Mouse (Mus musculus): ENCODE data around the gene Btn2a2.

The Btn2a2 gene

DNA sequence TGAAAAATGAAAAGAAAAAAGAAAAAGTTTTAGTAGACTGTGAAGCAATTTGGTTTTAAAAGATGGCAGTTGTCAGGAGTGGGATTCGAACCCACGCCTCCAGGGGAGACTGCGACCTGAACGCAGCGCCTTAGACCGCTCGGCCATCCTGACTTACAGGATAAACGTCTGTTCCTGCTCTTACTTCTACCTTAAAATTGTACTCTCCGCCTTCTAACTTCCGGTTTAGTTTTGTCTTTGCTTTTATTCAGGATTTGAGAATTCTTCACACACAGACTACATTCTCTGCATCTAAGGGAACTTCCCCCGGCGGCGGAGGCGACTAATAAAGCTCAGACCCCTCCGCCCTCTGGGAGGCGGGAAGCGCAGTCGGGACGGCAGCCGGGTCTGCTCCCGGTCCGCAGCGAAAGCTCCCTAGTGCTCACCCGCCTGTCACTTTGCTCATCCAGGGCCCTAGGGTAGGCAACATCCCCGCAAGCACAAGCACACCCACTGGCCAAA lies 35.2 kb downstream of the Btn2a2 start:
- Histone ChIP-seq H3K27me3 (ENCODE audit: control insufficient read depth, insufficient read depth, low read length, poor library complexity, severe bottlenecking) (no peaks in the 10 kb centered on the region), H3K36me3 (ENCODE audit: control insufficient read depth, insufficient read depth, low read length, poor library complexity, severe bottlenecking) (no peaks in the 10 kb centered on the region)
- peak; percentile 90 for DNase-seq (ENCODE audit: low read depth, low spot score)

DNA sequence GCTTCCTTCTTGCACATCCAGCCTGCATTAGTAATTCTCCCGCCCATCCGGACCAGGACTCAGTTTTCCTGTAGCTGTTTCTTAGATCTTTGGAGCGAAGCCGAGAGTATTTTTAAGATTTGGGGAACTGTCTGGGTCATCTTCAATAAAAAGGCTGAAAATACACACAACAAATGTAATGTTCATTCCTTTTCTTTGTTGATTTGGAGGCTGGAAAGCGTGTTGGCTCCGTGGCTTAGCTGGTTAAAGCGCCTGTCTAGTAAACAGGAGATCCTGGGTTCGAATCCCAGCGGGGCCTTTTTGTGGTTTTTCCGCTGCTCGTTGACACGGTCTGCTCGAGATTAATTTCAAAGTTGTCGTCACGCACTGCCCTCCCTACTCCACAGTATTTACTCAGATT lies 38.3 kb downstream of the Btn2a2 start:
- Histone ChIP-seq H3K27me3 (ENCODE audit: control insufficient read depth, insufficient read depth, low read length, poor library complexity, severe bottlenecking) (no peaks in the 10 kb centered on the region), H3K36me3 (ENCODE audit: control insufficient read depth, insufficient read depth, low read length, poor library complexity, severe bottlenecking) (no peaks in the 10 kb centered on the region)
- DNase-seq (ENCODE audit: low read depth, low spot score), result peak; percentile 82

DNA sequence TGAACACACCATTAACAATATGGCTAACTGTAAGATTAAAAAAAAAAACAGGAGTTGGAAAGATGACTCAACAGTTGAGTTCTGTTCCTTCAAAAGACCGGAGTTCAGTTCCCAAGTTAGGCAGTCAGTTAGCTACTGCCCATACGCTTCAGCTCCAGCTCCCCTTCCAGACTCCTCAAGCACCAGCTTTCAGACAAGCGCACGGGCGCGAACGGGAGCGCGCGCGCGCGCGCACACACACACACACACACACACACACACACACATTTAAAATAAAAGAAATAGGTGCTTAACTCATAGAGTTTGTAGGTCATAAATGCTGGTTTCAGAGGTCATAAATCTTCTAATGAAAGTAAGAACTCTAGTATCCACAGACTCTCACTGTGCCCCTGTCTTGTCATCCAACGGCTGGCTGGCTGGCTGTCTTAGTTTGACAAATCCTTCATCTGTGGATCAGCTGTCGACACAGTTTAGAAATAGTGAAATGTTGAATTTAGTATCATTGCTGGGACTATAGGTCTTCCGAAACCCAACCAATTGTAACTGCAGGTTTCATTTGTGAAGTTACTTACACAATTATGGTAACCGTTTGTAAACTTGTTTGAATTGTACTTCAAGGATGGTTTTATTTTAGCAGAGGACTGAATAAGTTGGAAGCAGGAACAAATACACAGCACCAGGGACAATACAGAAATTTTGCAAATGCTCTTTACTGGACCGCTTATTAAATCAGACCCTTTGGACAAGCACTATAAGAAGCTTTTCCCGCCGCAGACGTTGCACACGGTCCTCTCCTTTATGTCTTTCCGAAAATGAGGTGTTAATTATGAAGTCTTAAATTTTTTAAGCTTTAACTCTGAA lies 39.2 kb downstream of the Btn2a2 start:
- Histone ChIP-seq H3K27me3 (ENCODE audit: control insufficient read depth, insufficient read depth, low read length, poor library complexity, severe bottlenecking) (no peaks in the 10 kb centered on the region), H3K36me3 (ENCODE audit: control insufficient read depth, insufficient read depth, low read length, poor library complexity, severe bottlenecking) (no peaks in the 10 kb centered on the region)
- peak; percentile 55 for DNase-seq (ENCODE audit: low read depth, low spot score)

DNA sequence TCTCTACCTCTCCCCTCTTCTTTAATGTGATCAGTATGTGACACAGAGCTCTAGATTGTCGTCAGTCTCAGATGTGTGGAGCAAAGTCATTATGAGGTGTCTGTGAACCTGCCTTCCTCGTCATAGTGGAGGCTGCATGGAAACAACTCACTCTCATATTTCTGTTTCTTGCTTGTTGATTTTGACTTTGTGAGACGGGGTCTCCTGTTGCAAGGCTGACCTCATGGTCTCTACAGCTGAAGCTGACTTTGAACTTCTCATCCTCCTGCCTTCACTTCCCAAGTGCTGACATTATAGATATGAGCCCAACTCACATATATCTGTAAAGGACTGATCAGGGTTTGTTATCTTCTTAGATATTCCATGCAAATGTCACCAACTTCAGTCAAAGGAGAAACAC lies 39.9 kb downstream of the Btn2a2 start:
- no peaks in the 10 kb centered on the region for H3K36me3 ChIP-seq (ENCODE audit: control insufficient read depth, insufficient read depth, low read length, poor library complexity, severe bottlenecking)
- no peaks in the 10 kb centered on the region for H3K27me3 ChIP-seq (ENCODE audit: control insufficient read depth, insufficient read depth, low read length, poor library complexity, severe bottlenecking)
- no peak for DNase-seq (ENCODE audit: low read depth, low spot score)

DNA sequence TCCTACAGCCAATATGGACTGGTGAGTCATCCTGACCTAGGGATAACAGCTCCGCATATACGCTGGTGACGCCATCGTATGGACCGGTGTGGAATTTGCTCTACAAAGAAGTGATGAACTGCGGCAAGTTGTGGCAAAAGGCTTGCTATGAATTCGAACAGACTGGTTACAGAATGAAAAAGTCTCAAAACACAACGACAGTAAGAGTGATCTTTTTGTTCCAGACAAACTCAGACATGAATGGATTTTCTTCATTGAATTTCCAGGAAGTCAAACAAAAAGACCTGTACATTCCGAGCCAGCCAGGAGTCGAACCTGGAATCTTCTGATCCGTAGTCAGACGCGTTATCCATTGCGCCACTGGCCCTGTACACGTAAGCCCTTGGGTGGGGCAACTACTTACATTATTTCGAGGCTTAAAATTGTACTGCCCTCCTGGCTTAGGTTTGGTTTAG lies 42.1 kb downstream of the Btn2a2 start:
- DNase-seq (ENCODE audit: low read depth, low spot score), result peak; percentile 90
- H3K36me3 ChIP-seq (ENCODE audit: control insufficient read depth, insufficient read depth, low read length, poor library complexity, severe bottlenecking), result no peaks in the 10 kb centered on the region
- H3K27me3 ChIP-seq (ENCODE audit: control insufficient read depth, insufficient read depth, low read length, poor library complexity, severe bottlenecking), result no peaks in the 10 kb centered on the region; the same call in 1 of the 2 replicates

DNA sequence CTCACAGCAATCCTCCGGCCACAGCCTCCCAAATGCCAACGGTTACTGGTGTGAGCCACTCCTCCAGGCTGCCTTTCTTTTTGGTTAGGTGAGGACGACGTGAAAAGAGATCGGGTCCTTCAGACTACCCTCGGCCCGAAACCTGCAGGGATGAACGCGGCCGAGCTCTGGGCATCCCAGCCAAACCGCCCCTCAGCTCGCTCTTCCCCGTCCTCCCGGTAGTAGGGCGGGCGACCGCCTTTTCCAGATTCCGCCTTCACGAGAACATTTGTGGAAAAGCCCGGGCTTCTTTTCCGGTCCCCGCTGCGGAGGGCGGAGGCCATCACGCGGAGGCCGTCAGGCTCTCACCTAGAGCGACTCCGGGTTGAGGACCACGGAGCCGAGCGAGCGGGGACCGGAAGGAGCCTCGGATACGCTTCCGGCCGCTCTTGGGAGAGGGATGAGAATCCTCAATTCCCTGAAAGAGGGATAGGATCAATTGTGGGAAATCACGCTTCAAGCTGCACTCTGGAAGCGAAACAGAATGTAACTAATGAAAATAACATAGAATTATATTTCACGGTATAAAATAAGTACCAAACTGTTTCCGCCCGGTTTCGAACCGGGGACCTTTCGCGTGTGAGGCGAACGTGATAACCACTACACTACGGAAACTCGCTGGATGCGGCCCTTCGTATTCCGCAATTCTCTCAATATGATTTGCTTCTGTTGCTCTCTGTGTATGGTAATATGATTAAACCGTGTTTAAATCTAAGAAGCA lies 42.9 kb downstream of the Btn2a2 start:
- Histone ChIP-seq H3K36me3 (ENCODE audit: control insufficient read depth, insufficient read depth, low read length, poor library complexity, severe bottlenecking) (no peaks in the 10 kb centered on the region), H3K27me3 (ENCODE audit: control insufficient read depth, insufficient read depth, low read length, poor library complexity, severe bottlenecking) (no peaks in the 10 kb centered on the region; the same call in 1 of the 2 replicates)
- peak; percentile 95 for DNase-seq (ENCODE audit: low read depth, low spot score)

DNA sequence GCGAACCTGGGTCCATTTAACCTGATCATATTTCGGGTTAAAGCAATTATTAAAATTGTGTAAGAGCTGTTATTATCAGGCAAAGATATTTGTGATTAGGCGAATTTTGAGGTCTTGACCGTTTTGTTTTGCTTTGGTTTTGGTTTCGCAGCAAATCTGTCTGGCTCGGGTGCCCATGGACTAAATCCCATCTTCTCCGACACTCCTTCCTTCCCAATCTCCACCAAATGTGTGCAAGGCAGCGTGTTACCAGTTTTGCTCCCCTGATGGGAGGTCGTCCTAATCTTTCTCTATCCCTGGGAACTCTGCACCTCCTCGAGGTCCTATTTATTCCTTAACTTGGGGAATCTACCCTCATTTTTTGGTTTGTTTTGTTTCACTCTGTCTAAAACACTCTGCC lies 43.5 kb downstream of the Btn2a2 start:
- DNase-seq (ENCODE audit: low read depth, low spot score), result no peak
- H3K36me3 ChIP-seq (ENCODE audit: control insufficient read depth, insufficient read depth, low read length, poor library complexity, severe bottlenecking), result no peaks in the 10 kb centered on the region
- H3K27me3 ChIP-seq (ENCODE audit: control insufficient read depth, insufficient read depth, low read length, poor library complexity, severe bottlenecking), result no peaks in the 10 kb centered on the region; the same call in 1 of the 2 replicates

DNA sequence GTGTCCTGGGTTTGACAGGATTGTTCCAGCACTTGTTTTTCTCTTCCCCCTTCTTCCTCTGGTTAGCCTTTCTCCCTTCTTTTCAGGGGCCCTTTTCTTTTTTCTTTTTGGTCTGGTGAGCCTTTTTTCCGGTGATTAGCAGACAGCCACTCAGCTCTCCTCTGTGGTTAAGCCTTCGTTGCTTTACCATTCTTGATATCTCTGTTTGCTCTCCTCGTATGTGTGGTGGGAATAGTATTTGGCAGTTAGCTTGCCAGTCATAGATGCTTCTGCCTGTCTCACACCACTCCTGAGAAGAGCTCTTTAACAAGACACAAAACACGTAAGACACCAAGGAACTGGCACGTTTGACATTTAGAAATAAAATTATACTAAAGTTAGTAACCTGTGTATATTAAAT lies 44.2 kb downstream of the Btn2a2 start:
- no peak for DNase-seq (ENCODE audit: low read depth, low spot score)
- Histone ChIP-seq H3K36me3 (ENCODE audit: control insufficient read depth, insufficient read depth, low read length, poor library complexity, severe bottlenecking) (no peaks in the 10 kb centered on the region), H3K27me3 (ENCODE audit: control insufficient read depth, insufficient read depth, low read length, poor library complexity, severe bottlenecking) (no peaks in the 10 kb centered on the region; the same call in 1 of the 2 replicates)

DNA sequence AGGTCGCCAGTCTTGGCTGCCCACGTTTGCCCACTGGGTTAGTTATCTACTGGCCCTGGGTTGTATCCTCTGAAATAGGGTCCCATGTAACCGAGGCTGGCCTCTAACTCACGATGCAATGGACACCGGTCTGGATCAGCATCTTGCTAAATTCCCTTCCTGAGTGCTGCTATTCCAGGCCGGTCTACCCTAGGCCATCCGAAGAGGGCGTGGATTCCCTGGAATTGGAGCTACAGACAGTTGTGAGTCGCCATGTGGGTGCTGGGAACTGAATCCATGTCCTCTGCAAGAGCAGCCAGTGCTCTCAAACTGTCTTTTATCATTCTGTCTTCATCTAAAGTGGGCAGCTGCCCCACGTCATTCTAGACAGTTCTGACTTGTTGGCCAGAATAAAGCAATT lies 48.8 kb downstream of the Btn2a2 start:
- Histone ChIP-seq H3K36me3 (ENCODE audit: control insufficient read depth, insufficient read depth, low read length, poor library complexity, severe bottlenecking) (no peaks in the 10 kb centered on the region), H3K27me3 (ENCODE audit: control insufficient read depth, insufficient read depth, low read length, poor library complexity, severe bottlenecking) (no peaks in the 10 kb centered on the region; the same call in 1 of the 2 replicates)
- DNase-seq (ENCODE audit: low read depth, low spot score), result no peak

DNA sequence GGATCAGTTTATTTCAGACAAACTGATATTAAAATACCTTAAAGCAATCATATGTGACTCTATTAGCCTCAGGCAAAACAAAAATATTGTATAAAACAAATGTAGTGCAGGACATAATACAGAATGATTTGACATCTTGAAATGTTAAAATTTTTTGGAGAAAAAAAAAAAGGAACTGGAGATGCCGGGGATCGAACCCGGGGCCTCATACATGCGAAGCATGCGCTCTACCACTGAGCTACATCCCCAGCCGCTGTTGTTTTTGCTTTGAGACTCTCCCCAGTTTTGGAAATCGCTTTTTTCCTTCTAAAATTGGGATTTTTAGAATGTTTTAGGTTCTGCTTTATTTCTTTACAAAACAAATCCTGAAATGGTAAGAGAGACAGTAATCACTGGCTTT lies 50.1 kb downstream of the Btn2a2 start:
- H3K36me3 ChIP-seq (ENCODE audit: control insufficient read depth, insufficient read depth, low read length, poor library complexity, severe bottlenecking), result no peaks in the 10 kb centered on the region
- peak; percentile 65 for DNase-seq (ENCODE audit: low read depth, low spot score)

DNA sequence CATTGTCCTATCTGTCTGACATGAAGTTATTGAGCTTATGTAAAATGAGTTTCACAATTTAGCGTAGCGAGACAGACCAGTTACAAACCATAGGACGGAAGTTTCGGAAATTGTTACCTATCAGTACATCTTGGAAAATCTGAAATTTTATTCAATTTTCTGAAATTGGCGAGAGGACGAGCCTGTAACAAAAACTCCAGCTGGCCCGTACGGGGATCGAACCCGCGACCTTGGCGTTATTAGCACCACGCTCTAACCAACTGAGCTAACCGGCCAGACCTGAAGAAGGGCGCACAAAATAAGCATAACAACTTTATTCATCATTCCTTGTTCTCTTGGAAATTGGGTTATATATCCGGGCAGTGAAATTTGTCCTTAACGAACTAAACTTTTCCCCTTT lies 50.7 kb downstream of the Btn2a2 start:
- DNase-seq (ENCODE audit: low read depth, low spot score), result peak; percentile 91
- Histone ChIP-seq H3K36me3 (ENCODE audit: control insufficient read depth, insufficient read depth, low read length, poor library complexity, severe bottlenecking) (no peaks in the 10 kb centered on the region), H3K27me3 (ENCODE audit: control insufficient read depth, insufficient read depth, low read length, poor library complexity, severe bottlenecking) (no peaks in the 10 kb centered on the region)

More for the DNA sequence above, 50.1 kb downstream of the Btn2a2 start:
- no peaks in the 10 kb centered on the region; the same call in 1 of the 2 replicates for H3K27me3 ChIP-seq (ENCODE audit: control insufficient read depth, insufficient read depth, low read length, poor library complexity, severe bottlenecking)

DNA sequence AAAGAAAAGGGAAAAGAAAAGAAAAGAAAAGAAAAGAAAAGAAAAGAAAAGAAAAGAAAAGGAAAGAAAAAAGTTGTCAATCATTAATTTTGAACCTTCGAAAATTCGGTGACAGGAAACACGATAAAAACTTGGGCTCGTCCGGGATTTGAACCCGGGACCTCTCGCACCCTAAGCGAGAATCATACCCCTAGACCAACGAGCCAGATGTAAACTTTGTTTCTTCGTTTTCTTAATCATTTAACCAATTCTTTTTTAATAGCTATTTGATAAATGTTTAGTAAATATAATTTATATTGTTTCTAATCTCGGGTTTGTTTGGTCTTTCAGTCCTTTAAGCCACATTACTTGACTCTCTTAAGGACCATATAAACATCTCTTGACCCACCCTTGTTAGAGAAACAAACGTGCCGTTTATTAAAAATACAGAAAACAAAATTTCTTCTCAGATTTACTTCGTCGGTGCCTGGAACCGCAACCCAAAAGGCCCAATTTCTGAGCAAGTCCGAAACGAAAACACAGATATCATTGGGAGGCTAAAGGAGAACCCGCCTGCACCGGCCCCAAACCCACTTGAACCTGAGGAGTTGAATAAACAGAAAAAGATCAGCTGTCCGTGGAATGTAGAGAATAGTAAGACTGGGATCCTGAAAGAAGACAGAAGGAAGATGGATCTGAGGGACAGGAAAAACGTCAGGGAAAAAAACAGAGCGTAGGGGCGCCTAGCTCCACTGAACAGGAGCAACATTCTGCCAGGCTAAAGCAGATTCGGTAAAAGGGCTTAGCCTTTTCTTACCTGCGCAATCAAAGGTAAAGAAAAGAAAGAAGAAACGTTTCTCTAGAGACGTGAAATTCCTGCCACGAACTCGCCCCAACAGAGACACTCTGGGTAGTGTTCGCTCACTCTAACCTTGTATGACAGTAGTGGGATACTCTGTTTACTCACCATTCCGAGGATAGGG lies 51.5 kb downstream of the Btn2a2 start:
- no peaks in the 10 kb centered on the region for H3K27me3 ChIP-seq (ENCODE audit: control insufficient read depth, insufficient read depth, low read length, poor library complexity, severe bottlenecking)
- no peaks in the 10 kb centered on the region for H3K36me3 ChIP-seq (ENCODE audit: control insufficient read depth, insufficient read depth, low read length, poor library complexity, severe bottlenecking)
- peak; percentile 75 for DNase-seq (ENCODE audit: low read depth, low spot score)

DNA sequence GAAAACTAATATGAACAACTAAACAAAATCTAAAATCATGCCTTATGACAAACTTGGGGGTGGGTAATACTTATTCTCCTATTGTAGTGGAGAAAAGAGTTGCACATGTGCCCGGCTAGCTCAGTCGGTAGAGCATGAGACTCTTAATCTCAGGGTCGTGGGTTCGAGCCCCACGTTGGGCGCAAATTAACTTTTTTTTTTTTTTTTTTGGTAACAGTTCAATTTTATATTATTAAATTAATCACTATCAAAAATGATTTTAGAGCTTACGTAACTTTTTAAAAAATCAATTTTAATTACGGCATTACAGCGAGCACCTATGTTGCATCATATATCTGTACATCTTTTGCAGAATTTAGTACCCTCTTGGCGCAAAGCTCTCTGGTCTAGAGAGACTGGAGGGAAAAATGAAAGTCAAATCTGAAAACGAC lies 52.4 kb downstream of the Btn2a2 start:
- peak; percentile 80 for DNase-seq (ENCODE audit: low read depth, low spot score)
- Histone ChIP-seq H3K36me3 (ENCODE audit: control insufficient read depth, insufficient read depth, low read length, poor library complexity, severe bottlenecking) (no peaks in the 10 kb centered on the region), H3K27me3 (ENCODE audit: control insufficient read depth, insufficient read depth, low read length, poor library complexity, severe bottlenecking) (no peaks in the 10 kb centered on the region)

DNA sequence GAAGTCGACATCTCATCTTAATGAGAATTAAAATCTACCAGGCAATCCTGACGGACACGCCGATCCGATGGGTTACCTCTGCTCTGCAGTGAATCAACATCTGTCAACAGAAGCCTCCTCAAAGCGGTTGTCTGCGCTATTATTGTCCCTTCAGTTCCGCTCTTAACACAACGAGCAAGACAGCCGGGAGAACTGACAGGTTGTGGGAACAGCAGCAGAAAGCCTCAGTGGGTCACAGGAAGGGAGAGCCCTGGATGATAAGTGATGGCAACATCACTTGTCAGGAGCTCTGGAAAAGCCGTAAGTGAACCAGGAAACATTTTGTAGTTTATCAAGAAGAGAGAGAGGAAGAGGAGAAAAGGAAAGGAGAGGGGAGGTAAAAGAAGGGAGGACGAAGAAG lies 53.0 kb downstream of the Btn2a2 start:
- no peak for DNase-seq (ENCODE audit: low read depth, low spot score)
- H3K27me3 ChIP-seq (ENCODE audit: control insufficient read depth, insufficient read depth, low read length, poor library complexity, severe bottlenecking), result no peaks in the 10 kb centered on the region
- no peaks in the 10 kb centered on the region for H3K36me3 ChIP-seq (ENCODE audit: control insufficient read depth, insufficient read depth, low read length, poor library complexity, severe bottlenecking)

Measured in splenic B cell, adult 2 months (primary cell).